Mouse (Mus musculus) adrenal gland, postnatal 14 days (tissue): ENCODE data around the gene C1s2. TPM values are rescaled to one million over a fixed set of nuclear protein-coding genes. Genes with fewer than 3 reads are reported as not detected.
A peak's percentile ranks its signal among the peaks of the same experiment; 100 is the strongest.
"Not testable (repeated sequence)": the region's sequence is repeated elsewhere in the genome, so short reads cannot be mapped to it uniquely, and the experiment has no call there.

Experiments
- DNase-seq: peaks from one replicate; pipeline ENCODE4 v3.0.0; 2021; ENCODE audit warnings: mixed read lengths
- long read RNA-seq, 2 experiments: library from polyadenylated mRNA; stranded (forward); transcript quantifications; one replicate each; pipeline ENCODE4 v2.0.0; 2021
- total RNA-seq: library from RNA; stranded (reverse); gene quantifications from 2 replicates; pipeline ENCODE4 v1.2.3, GENCODE M21; 2021

The C1s2 gene
- 2.7 and 2.9 TPM in 2 replicates for total RNA-seq
- long read RNA-seq, experiment 1: 0 reads
- long read RNA-seq, experiment 2: 0 reads

- not testable (repeated sequence) for DNase-seq
Measured at GRCm38 (mm10) chr6:124635985-124636384, at the start of gene C1s2. C1s2 (minus strand) TSS chr6:124636085.

GRCm38 (mm10) chr6:124683591-124684417 is 47.9 kb upstream of the C1s2 start:
- DNase-seq: peak; percentile 89

GRCm38 (mm10) chr6:124682291-124682690 is 46.4 kb upstream of the C1s2 start:
- DNase-seq: not testable (repeated sequence)

- DNase-seq: no peak
Measured at GRCm38 (mm10) chr6:124679486-124679885, 43.6 kb upstream of the C1s2 start.

- DNase-seq: no peak
Measured at GRCm38 (mm10) chr6:124678769-124679168, 42.9 kb upstream of the C1s2 start.

- DNase-seq: no peak
Measured at GRCm38 (mm10) chr6:124676171-124676570, 40.3 kb upstream of the C1s2 start.

- no peak for DNase-seq
Measured at GRCm38 (mm10) chr6:124674591-124674990, 38.7 kb upstream of the C1s2 start.

- DNase-seq: peak; percentile 55
Measured at GRCm38 (mm10) chr6:124673619-124674018, 37.7 kb upstream of the C1s2 start.

GRCm38 (mm10) chr6:124672100-124672499 is 36.2 kb upstream of the C1s2 start:
- DNase-seq: no peak

GRCm38 (mm10) chr6:124670281-124670900 is 34.5 kb upstream of the C1s2 start:
- no peak for DNase-seq

- no peak for DNase-seq
Measured at GRCm38 (mm10) chr6:124669234-124669859, 33.5 kb upstream of the C1s2 start.

GRCm38 (mm10) chr6:124665011-124665410 is 29.1 kb upstream of the C1s2 start:
- no peak for DNase-seq

- DNase-seq: no peak
Measured at GRCm38 (mm10) chr6:124664256-124664655, 28.4 kb upstream of the C1s2 start.

GRCm38 (mm10) chr6:124663424-124663795 is 27.5 kb upstream of the C1s2 start:
- no peak for DNase-seq

GRCm38 (mm10) chr6:124662477-124663423 is 26.9 kb upstream of the C1s2 start, which contains the start of gene Lpcat3:
Lpcat3 (plus strand) TSS chr6:124663027.
- DNase-seq: peak; percentile 100

- no peak for DNase-seq
Measured at GRCm38 (mm10) chr6:124661995-124662394, 26.1 kb upstream of the C1s2 start.

- no peak for DNase-seq
Measured at GRCm38 (mm10) chr6:124661156-124661806, 25.4 kb upstream of the C1s2 start.

GRCm38 (mm10) chr6:124658067-124658466 is 22.2 kb upstream of the C1s2 start:
- no peak for DNase-seq

- DNase-seq: no peak
Measured at GRCm38 (mm10) chr6:124655893-124656292, 20.0 kb upstream of the C1s2 start.

GRCm38 (mm10) chr6:124646394-124646793 is 10.5 kb upstream of the C1s2 start:
- no peak for DNase-seq

GRCm38 (mm10) chr6:124640997-124641396 is 5.1 kb upstream of the C1s2 start:
- DNase-seq: peak; percentile 82
